Mouse (Mus musculus) kidney, adult 18-20 months (tissue): ENCODE data around the gene Chml.

Experiments used
- DNase-seq: peaks from one replicate; pipeline ENCODE4 v3.0.0; 2021

Gene Chml

DNA sequence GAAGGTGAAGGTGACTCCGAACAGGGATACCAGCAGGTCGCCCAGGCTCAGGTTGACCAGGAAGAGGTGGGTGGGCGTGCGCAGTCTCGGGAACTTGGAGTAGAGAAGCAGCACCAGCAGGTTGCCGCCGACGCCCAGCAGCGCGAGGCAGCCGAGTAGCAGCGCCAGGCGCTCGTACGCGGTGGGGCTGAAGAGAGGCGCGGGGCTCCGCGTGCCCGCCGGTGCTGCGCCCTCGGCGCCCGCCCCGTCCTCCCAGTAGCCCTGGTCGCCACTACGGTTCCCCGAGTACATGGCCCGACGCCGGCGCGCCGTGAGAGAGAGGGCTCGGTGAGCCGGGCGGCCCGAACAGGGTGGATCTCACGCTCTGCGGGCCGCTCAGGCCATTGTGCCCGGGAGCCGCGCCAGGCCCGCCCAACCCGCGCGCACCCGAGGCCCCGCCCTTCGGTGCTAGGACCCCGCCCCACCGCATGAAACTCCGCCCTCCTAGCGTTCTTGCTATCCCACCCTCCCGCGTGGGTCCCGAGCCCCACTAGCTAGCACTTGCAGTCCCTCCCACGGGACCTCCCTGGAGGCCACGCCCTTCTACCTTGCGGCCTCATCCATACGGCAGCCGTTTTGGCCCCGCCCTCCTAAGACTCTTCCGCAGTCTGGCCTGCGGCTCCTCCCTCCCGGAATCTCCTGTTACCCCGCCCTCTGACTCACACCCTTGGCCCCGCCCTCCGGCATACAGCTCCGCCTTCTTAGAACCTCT, at the start of gene Chml, which contains the start of gene Opn3:
Gene Chml (minus strand): TSS at position 656 of the 751 bp plus-strand sequence.
Gene Opn3 (minus strand): TSS at position 531 of the 751 bp plus-strand sequence.
- DNase-seq: peak; percentile 99

DNA sequence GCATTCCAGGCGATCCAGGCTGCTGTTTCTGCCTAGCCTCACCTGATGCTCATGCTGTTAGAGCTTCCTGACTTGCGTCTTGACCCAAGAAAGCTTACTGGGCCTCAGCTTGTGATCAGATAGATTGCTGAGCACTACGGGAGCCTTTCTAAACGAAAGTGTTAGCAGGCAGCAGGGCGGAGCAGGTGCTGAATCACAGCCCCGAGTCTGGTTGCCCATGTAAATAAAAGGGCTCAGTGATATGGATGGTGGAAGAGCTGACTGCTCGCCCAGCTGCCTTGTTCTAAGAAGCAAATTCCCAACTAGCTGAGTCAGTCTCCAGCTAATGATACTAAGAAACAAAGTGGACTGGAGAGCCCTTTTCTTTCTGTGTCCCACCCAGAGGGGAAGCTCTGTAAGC, 33.1 kb upstream of the Chml start:
- DNase-seq: no peak

DNA sequence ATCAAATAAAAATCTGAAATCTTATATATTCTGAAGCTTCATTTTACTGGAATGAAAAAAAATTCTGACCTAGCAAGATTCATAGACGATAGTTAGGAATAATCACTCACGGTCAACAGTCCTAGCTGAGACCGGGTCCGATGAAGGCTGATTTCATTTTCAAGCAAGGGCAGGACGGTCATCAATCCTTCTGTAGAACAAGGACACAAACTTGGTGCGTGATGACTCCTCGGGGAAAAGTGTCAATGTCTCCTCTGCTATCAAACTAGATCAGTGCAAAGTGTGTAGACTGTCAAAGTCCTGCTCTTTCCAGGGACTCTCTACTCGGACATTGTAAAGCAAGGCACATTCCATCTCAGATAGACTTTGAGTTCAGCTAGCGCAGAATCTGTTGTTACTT, 24.1 kb upstream of the Chml start:
- no peak for DNase-seq

DNA sequence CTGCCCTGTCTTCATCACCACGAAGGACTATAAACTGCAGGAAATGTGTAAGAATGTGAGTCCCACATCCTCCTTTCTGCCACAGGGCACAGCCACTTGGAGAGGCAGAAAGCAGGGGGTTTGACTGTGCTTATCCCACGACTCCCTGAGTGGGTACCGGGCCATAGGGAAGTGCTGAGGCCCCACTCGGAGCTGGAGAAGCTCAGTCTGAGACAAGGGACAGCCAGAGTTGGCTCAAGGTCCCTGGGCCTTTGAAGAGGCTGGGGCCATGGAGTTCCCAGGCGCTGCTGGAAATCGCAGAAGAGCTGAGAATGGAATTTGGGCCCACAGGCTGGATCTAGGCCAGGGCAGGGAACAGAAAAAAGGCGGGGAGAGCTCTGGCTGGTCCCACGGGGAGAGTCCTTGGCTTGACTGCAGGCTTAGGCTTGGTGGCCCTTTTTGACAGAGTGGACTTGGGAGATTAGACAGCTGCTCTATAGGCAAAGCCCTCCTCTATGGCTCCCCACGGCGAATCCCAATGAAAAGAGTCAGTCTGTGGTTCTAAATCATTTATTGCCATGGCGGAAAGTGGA, 19.7 kb upstream of the Chml start:
- DNase-seq: no peak

DNA sequence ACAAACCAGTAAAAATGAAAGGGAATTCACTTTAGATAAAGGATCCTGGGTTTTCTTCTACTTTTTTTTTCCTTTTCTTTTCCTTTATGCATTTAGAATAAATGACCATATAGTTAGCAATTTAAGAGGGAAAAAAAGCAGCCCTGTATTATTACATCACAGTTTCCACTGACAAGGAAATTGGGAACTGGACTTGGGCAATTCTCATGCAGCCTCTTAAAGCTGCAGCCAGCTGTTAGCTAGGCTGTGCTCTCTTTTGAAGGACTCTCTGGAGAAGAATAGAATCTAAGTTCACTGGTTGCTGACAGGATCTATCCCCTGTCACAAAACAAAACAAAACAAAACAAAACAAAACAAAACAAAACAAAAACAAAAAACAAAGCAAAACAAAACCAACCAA, 15.3 kb upstream of the Chml start:
- DNase-seq: no peak

DNA sequence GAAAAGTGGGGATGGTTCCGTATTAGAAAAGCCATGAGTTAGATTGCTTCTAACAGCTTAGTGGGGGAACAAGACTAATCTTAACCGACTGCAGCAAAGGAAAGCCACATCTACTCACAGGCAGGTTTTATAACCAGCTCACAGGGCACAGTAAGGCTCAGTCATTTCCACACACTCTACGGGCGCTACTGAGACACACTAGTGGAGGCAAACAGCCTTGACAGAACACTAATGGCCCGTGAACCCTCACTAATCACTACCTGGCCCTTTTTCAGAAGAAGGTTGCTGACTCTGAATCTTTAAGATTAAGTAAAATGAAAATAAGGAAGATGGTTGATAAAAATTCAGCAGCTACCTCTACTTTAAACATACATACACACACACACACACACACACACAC, 14.9 kb upstream of the Chml start:
- no peak for DNase-seq

DNA sequence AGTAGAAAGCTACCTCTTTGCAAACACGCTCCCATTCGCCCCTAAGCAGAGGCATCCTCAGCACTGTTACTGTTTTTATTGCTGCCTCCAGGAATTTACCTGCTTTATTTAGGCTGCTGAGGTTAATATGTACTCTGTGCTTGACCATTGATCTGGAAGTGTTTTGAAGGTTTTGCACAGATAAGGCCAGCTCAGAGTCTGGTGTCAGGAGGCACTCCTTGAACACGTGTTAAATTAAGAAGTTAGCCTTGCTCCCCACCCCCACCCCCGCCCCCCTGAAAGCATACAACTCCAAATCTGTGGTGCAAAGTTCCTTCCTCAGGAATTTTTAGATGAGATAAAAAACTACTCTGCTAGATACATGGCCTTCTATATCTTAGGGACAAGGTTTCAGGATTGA, 8.4 kb upstream of the Chml start:
- no peak for DNase-seq

DNA sequence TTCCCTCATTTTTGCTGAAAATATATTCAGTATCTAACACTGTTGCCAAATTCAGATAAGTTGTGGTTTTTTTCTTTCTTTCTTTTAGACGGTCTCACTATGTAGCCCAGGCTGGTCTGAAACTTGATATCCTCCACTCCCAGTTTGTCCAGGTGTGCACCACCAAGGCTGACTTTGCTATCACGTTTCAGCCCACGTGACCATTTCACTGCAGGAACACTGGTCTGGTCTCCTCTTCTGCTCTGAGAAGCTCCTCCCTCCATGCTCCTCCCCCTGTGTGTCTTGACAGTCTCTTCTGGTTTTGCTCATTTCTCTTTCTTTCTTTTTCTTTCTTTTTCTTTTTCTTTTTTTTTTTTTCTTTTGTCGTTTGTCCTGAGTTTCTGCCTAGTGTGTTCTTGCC, 7.1 kb upstream of the Chml start:
- DNase-seq: no peak

DNA sequence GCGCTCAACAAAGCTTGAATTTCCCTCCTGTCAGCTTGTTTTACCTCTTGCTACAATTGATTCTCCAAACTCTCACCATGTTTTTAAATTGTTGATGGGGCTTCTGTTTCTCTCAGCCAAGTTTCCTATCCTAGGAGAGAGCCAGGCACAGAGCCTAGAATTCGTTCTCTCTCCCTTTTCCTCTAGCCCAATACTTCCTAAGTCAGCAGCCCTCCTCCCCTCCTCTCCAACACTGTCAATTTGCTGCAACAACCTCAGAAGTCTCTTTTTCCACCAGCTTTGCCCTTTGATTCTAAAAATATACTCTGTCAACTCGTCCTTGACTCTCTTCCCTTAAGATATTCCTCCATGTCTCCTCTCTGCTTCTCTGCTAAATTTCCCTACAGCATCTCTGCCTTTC, 6.7 kb upstream of the Chml start:
- no peak for DNase-seq

DNA sequence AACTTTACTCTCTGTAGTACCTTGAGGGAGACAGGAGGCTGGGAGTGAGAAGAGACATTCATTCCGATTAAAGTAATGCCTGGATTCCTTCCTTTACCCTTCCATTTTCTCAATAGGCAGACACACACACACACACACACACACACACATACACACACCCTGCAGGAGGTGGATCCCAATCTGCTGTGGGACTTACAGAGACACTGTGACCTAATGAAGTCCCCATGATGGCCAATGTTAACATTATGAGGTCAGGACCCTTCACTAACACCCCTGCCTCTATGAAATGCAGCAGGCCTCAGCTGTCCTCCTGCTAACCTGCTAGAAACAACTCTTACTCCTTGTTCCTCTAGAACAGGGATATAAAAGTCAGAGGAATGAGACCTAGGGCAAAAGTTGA, 5.6 kb upstream of the Chml start, which contains the start of gene Wdr64:
Gene Wdr64 (plus strand): TSS at position 301 of the 400 bp plus-strand sequence.
- DNase-seq: no peak

DNA sequence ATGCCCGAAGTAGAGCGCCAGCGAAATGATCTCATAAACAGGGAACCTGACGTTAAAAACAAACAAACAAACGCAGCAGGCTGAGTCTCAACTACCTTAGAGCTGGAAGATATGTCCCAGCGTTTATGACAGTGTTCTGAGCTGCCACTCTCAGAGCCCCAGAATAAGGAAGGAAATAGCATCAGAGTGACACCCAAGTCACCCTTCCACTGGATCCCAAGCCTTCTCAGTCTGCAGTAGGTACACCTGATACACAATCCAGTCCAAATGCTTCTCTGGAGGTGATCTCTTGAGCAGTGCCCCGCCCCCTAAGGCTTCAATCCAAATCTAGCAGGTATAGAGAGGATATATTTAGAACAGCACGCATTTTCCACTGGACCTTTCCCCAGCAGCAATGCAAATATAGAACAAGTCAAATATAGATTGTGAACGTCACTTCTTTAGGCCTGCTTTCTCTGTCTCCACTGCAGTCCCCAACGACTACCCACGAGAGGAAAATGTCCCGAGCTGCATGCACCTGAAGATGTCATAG, 794 bp upstream of the Chml start:
- DNase-seq: peak; percentile 10

DNA sequence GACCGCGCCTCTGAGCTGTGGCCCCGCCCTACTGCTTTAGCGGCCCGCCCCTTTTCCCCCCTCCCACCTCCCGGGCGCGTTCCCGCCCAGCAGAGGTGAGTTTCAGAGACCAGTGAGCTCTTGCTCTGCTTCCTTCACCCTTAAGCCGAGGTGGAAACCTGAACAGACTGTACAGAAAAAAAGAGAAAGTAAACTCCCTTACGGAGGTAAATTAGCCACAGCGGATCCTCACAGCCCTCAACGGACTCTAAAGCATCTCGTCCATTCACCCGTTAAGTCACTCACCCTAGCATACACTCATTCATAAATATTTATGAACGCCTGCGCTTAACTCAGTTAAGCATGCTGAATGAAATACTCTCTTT, 278 bp upstream of the Chml start:
- DNase-seq: no peak

DNA sequence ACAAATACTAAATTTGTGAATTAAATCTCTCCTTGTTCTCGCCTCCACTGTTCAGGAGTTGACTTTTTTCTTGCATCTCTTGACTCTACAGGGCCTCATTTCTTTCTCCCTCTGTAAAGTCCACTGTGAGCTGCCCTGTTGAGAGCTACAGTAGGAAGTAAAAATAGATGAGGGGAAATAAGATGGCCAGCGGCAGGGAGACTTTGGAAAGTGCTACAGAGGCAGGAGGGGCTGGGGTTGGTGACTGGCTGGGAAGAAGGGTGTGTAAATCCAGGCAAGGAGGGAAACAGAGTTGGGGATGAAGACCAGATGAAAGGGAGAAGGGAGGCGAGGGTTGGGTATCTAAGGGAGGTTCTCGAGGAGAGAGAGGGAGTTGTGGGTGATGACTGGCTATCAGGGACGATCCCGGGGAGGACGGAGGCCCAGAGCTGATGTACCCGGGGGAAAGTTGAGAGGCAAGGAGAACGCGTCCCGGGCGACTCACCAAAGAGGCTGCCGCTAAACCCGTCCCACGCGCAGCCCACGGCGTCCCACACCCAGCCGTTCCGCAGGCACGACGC, 935 bp downstream of the Chml start:
- DNase-seq: no peak

DNA sequence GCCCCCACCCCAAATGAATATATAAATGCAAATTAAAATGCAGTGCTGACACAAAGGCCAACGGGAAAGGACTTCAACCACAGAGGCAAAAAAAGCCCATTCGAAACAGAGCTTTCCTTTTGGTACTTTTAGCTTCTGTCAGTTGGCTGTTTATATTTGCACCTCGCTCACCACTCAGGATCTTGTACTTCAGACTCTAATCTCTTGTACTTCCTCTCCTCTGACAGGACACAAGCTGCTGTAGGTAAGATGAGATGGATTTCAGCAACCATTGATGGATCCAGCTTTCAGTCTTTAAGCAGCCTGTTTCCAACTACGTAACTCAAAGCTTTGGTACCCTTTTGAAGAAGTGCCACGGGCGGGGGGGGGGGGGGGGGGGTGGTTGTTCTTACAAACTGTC, 11.7 kb downstream of the Chml start:
- no peak for DNase-seq

DNA sequence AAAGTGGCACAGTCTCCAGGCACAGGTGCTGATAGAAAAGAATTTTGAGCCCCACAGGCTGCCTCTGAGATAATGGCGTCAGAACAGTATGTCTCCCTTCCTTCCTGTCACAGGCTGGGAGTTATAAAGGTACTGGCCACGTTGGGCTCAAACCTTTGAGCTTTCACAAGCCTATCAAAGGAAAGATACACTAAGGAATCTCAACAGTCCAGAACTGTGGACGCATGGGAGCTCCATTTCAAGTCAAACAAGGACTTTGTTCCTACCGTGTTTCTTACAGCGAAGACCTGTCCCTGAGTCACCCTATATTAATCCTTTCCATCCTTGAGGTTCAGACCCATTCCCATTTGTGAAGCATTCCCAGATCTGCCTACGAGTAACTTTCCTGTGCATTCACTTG, 15.2 kb downstream of the Chml start:
- no peak for DNase-seq

DNA sequence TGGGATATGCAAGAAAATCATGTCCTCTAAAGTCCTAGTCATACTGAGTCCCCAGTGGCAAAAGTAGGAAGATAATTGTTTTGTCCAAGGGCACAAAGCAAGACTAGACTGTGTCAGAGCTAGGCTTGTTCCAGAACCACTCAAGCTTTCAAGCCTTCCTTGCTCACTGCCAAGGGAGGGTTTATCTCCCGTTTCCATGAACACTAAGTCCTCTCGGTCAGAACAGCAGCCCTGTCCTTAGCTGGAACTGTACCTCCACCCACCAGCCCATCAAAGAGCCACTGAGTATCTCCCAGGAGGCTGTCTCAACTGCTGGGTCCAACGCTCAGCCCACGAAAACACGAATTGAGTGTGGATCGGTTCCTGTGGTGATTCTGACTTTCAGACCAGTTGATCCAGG, 17.6 kb downstream of the Chml start:
- DNase-seq: no peak

DNA sequence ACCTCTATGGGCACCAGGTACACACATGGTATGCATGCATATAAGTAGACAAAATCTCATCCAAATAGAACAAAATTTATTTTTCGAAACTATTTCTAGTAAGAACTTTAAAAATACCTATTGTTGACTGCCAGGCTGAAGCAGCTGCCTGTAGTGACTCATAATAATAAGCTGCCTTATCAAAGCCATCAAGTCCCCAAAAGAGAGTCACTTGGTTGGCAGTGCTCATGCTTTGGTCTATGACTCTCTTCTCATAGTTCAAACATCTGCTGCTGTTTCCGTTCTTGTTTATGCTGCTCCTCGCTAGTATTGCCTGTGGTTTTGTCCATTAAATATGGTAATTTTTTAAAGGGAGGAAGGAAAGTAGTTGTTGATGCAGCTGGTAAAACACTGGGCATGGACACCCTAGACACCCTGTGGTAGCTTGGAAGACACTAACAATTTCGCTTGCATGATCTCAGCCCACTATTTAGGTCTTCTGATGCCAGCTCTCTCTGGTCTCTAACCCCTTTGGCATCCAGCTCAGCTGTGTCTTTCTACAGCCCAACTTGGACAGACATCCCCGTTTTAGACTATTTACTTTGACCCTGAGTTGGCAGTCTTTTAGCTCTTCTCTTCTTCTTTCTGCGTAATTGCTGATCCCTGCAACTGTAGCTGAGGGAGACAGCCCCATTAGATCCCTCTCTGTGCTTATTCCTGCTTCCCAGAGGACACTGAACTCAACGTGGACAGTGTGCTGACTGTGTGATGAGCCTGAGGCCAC, 19.0 kb downstream of the Chml start:
- DNase-seq: no peak

DNA sequence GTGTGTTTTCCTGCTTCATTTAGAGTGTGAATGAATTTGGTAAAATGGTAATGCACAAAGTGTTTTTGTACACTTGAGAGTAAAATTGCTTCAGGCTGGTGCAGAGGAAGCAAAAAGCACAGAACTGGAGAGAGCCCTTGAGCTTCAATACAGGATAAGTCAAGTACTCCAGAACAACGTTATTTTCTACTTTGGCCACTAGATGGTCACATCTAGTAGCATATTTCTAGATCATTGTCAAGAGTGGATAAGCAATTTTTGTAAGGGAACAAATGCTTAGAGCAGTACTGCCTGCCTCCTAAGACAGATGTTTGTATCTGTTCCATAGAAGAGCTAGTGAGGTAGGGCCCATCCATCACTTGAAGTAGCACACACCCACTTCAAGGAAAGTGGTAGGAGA, 21.1 kb downstream of the Chml start:
- DNase-seq: no peak

DNA sequence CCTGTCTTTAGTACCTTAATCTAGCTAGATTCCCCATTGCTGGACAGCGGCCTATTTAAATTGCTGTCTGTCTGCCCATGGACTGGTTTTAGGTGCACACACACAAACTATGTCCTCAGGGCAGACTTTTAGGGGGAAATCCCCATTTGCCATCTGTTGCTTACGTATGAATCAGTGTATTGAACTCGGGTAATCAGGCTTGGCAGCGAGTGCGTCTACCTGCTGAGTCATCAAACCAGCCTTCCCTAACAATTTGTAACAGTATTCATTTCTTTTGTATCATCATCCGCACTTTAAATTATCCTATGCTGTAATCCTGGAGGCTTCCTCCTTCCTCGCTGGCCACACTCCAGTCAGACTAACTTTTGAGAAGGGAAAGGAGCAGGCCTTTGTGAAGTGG, 22.7 kb downstream of the Chml start:
- DNase-seq: no peak

DNA sequence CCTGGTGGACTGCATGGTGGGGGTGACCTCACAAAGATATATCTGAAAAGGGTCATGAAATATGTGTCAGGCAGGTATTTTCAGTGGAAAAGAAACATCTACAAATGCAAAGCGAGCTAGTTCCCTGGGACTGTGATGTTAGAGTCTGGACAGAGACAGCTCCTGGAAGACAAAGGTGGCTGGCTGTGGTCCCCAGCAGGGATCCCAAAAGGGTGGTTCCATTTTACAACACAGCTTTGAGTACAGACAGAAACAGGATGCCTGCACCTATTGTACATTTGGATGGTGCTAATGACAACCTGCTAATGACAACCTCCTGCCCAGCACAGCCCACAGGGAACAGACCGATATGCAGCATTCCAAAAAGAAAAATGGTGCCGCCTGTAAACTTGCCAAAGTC, 23.2 kb downstream of the Chml start:
- DNase-seq: no peak

DNA sequence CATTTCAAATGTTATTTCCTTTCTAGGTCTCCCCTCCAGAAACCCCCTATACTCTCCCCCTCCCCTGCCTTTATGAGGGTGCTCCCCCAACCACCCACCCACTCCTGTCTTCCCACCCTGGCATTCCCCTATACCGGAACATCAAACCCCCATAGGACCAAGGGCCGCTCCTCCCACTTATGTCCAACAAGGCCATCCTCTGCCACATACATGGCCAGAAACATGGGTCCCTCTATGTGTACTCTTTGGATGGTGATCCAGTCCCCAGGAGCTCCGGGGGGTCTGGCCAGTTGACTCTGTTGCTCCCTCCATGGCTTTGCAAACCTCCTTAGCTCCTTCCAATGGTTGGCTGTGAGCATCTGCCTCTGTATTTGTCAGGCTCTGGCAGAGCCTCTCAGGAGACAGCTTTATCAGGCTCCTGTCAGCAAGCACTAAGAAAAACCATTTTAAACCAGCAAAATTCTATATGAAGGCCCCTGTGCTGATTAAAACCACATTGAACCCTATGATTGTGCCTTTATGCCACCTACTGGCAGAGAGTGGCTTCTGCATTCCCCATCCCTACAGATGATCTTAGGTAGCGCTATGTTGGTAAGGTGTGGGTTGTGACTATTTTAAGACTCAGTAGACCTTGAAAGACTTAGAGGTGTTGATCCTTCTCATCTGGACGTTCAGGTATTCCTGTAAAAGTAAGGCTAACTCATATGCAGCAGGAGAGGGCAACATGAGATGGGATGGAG, 23.9 kb downstream of the Chml start:
- DNase-seq: peak; percentile 36

DNA sequence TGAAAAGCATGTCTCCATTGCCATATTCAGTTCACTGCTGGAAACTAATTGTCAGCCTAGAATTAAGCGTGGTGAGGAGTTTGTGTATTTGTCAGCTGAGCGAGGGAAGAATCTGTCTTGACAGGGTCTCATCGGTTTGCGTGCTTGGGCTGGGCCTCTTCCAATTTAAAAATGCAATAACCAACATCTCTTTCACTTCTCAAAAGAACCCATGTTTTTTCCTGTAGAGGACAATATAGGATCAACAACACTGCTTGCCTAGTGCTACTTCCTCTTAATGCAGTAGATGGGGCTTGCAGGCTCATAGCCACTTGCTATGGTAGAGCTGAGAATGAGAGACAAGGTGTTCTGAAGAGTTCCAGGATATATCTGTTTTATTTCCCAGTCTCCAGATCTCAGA, 32.8 kb downstream of the Chml start:
- no peak for DNase-seq

DNA sequence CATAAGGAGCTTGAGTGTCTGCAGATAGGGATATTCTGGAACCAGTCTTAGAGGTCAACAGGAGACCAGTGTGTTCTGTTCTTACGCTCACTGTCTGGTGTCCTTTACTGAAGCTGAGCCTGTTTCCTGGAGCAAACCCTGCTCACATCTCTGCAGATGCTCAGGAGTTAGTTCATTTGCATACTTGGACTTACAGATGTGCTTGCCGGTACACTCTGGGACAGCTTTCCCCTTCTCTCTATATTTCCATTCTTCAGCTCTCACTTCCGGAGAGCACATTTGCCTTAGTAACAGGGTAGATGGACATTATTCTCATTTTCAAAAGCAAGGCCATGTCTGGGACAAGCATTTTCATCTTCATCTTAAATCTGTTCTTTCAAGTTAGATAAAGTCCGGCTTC, 44.1 kb downstream of the Chml start:
- DNase-seq: no peak
